Mouse (Mus musculus) lung, adult 2 months (tissue): ENCODE results near the gene Xxylt1.

Source experiments
- CTCF ChIP-seq: fragments of 200-500 bp; IDR thresholded peaks from 2 replicates; pipeline ENCODE4 v1.5.1; 2011; ENCODE audit warnings: mild to moderate bottlenecking, low read length, control low read depth; ENCODE audit not compliant: insufficient read depth
- POLR2A ChIP-seq: fragments of 200-500 bp; IDR thresholded peaks from 2 replicates; pipeline ENCODE4 v1.6.1; 2011; ENCODE audit warnings: low read depth, mild to moderate bottlenecking, control low read depth, low read length, borderline replicate concordance; ENCODE audit errors: extremely low read depth

- no peak for TF ChIP-seq POLR2A
- TF ChIP-seq CTCF, result no peak
Observed at GRCm38 (mm10) chr16:30994296-30994695, 86.9 kb downstream of the Xxylt1 start.
